Mouse (Mus musculus) cortical plate, adult 2 months (tissue): ENCODE data around the gene D930020B18Rik. TPM values are rescaled to one million over a fixed set of nuclear protein-coding genes. Genes with fewer than 3 reads are reported as not detected.

Experiments
- H3K27ac ChIP-seq: fragments of 200-500 bp; 2 replicates; pipeline ENCODE4 v1.5.1; 2012; ENCODE audit warnings: low read length, control low read depth, inconsistent platforms; ENCODE audit not compliant: insufficient read depth
- H3K4me1 ChIP-seq: fragments of 200-500 bp; 2 replicates; pipeline ENCODE4 v1.6.1; 2011; ENCODE audit warnings: low read length; ENCODE audit not compliant: control insufficient read depth, insufficient read depth
- H3K4me3 ChIP-seq: fragments of 200-500 bp; 2 replicates; pipeline ENCODE4 v1.5.1; 2011; ENCODE audit warnings: mild to moderate bottlenecking, low read length, control low read depth; ENCODE audit not compliant: insufficient read depth
- CTCF ChIP-seq: fragments of 200-500 bp; IDR thresholded peaks from 2 replicates; pipeline ENCODE4 v1.5.1; 2011; ENCODE audit warnings: mild to moderate bottlenecking, control low read depth, low read length; ENCODE audit not compliant: insufficient read depth; ENCODE audit errors: extremely low read depth
- POLR2A ChIP-seq: fragments of 200-500 bp; IDR thresholded peaks from 2 replicates; pipeline ENCODE4 v1.6.1; 2011; ENCODE audit warnings: mild to moderate bottlenecking, low read length, control low read depth; ENCODE audit not compliant: insufficient read depth; ENCODE audit errors: extremely low read depth
- polyA plus RNA-seq: library from polyadenylated mRNA; depleted of rRNA; stranded (reverse); fragments of >200 nt; gene quantifications from 2 replicates; pipeline ENCODE4 v1.2.3, GENCODE M21; 2012

Gene D930020B18Rik
- polyA plus RNA-seq, 1 experiment: 0.31 TPM

GRCm38 (mm10) chr10:121634159-121634558, 7.2 kb upstream of the D930020B18Rik start:
- H3K27ac ChIP-seq: no peak overlapping the region
- H3K4me1 ChIP-seq: no peaks in the 10 kb centered on the region
- no peak for TF ChIP-seq POLR2A
- TF ChIP-seq CTCF: no peak
- H3K4me3 ChIP-seq: no peak overlapping the region

- no peaks in the 10 kb centered on the region for H3K4me1 ChIP-seq
- no peak overlapping the region for H3K4me3 ChIP-seq
- no peak overlapping the region for H3K27ac ChIP-seq
- TF ChIP-seq CTCF (no peak), POLR2A (no peak)
Observed at GRCm38 (mm10) chr10:121636276-121636675, 5.1 kb upstream of the D930020B18Rik start.

GRCm38 (mm10) chr10:121639573-121639972, 1.8 kb upstream of the D930020B18Rik start:
- Histone ChIP-seq H3K4me3 (no peak overlapping the region), H3K4me1 (peaks cover 2% of the 10 kb centered on the region; the same call in 1 of the 2 replicates), H3K27ac (no peak overlapping the region)
- TF ChIP-seq POLR2A: no peak
- no peak for TF ChIP-seq CTCF

GRCm38 (mm10) chr10:121640150-121640930, 1.0 kb upstream of the D930020B18Rik start:
- TF ChIP-seq CTCF (peak; percentile 65), POLR2A (no peak)
- H3K27ac ChIP-seq: no peak overlapping the region
- H3K4me3 ChIP-seq: no peak overlapping the region
- H3K4me1 ChIP-seq: peaks cover 2% of the 10 kb centered on the region; the same call in 1 of the 2 replicates

GRCm38 (mm10) chr10:121640944-121641271, 480 bp upstream of the D930020B18Rik start:
- TF ChIP-seq CTCF (no peak), POLR2A (no peak)
- Histone ChIP-seq H3K27ac (no peak overlapping the region), H3K4me1 (peaks cover 2% of the 10 kb centered on the region; the same call in 1 of the 2 replicates), H3K4me3 (peak overlapping the region; percentile 44)

DNA sequence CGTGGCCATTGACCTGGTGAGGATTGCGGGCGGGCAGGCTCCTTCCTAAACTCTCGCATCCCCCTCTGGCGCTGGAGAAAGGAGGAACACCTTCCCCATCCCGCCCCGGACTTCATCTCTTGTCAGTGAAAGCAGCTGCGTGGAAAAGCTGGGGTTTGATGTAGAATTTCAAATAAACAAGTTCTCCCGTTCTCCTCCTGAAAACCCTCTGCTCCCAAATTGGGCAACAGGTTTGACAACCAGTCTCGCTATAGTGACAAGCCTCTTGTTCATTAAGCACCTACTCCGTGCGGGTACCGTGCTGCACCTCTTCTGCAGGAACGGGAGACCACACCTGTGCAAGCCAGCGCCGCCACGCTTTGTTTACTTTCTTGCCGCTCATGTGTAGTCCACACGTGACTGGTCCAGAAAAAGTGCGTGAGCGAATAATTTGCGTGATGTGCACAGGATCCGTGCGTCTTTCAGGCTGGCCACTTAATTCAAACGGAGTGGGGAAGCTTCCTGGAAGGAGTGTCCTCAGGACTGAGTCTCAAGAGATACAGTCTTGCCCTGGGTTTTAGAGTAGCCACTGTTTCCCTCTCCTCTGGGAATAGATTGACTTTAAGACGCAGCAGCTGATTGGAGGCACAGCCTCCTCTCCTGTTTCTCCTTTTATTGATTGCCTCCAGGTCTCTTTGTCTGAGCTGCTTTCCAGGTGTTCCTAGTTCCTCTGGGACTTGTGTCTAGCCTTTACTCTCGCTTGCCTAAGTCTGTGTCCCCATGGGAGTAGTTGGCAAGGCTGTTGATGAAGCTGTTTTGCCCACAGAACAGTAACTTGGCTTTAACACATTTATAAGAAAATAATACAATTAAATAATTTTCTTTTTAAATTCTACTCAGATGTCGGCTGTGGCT, 913 bp downstream of the D930020B18Rik start:
- H3K27ac ChIP-seq: no peak overlapping the region
- peaks cover 2% of the 10 kb centered on the region; the same call in 1 of the 2 replicates for H3K4me1 ChIP-seq
- TF ChIP-seq CTCF (no peak), POLR2A (no peak)
- peak overlapping the region; percentile 44 for H3K4me3 ChIP-seq

- no peak for TF ChIP-seq POLR2A
- TF ChIP-seq CTCF: no peak
Observed at GRCm38 (mm10) chr10:121646294-121646693, 4.9 kb downstream of the D930020B18Rik start.

GRCm38 (mm10) chr10:121653079-121653478, 11.7 kb downstream of the D930020B18Rik start:
- Histone ChIP-seq H3K27ac (no peak overlapping the region), H3K4me3 (no peak overlapping the region), H3K4me1 (no peaks in the 10 kb centered on the region)
- TF ChIP-seq POLR2A: no peak

More at GRCm38 (mm10) chr10:121646294-121646693, 4.9 kb downstream of the D930020B18Rik start:
- Histone ChIP-seq H3K4me1 (peaks cover 2% of the 10 kb centered on the region; the same call in 1 of the 2 replicates), H3K27ac (no peak overlapping the region), H3K4me3 (no peak overlapping the region)

DNA sequence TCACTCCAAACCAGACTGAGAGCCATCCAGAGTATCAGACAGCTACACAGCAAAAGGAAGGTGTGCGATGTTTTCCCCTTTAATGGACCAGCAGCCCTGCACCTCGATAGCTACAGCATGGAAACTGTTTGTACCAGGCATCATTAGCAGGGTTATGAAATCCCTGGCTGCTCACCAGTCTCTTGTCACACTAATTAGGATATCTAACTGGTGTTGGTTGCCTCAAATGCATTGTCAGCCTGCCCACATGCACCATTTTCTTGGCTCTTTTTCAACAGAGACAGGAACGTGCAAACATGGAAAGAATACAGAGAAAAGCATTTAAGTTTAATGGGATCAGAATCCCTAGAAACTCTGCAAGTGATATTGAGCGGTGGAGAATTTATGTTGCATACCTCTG, 14.5 kb downstream of the D930020B18Rik start:
- no peak overlapping the region for H3K4me3 ChIP-seq
- H3K27ac ChIP-seq: no peak overlapping the region
- TF ChIP-seq CTCF (no peak), POLR2A (no peak)
- no peaks in the 10 kb centered on the region for H3K4me1 ChIP-seq
